Mouse (Mus musculus) kidney, embryonic 14.5 days (tissue): ENCODE measurements around the gene Per1. TPM values are rescaled to one million over a fixed set of nuclear protein-coding genes. Genes with fewer than 3 reads are reported as not detected.
A peak's percentile ranks its signal among the peaks of the same experiment; 100 is the strongest.

Experiments used
- ATAC-seq: fragments of 200-750 bp; cut with Nextera tagmentation; 2 replicates; pipeline ENCODE4 v1.8.0; 2017; ENCODE audit warnings: moderate number of reproducible peaks, mild to moderate bottlenecking, moderate TSS enrichment, moderate library complexity; ENCODE audit not compliant: low FRiP score, low TSS enrichment
- H3K27ac ChIP-seq: fragments of 300-500 bp; sonication (generic); 2 replicates; pipeline ENCODE4 v1.5.1; 2014; ENCODE audit warnings: low read depth, mild to moderate bottlenecking, low read length, moderate library complexity, mixed read lengths
- H3K27me3 ChIP-seq: fragments of 300-500 bp; sonication (generic); 2 replicates; pipeline ENCODE4 v1.6.1; 2014; ENCODE audit warnings: mild to moderate bottlenecking, low read length; ENCODE audit not compliant: control insufficient read depth, insufficient read depth
- H3K36me3 ChIP-seq: fragments of 300-500 bp; sonication (generic); 2 replicates; pipeline ENCODE4 v1.6.1; 2014; ENCODE audit warnings: low read length, mixed read lengths; ENCODE audit not compliant: control insufficient read depth, insufficient read depth
- H3K4me1 ChIP-seq: fragments of 300-500 bp; sonication (generic); 2 replicates; pipeline ENCODE4 v1.6.1; 2014; ENCODE audit warnings: low read length, mixed read lengths; ENCODE audit not compliant: control insufficient read depth, insufficient read depth
- H3K4me2 ChIP-seq: fragments of 300-500 bp; sonication (generic); replicated peaks from 2 replicates; pipeline ENCODE4 v1.6.1; 2014; ENCODE audit warnings: low read depth, mild to moderate bottlenecking, low read length
- H3K4me3 ChIP-seq: fragments of 300-500 bp; sonication (generic); 2 replicates; pipeline ENCODE4 v1.5.1; 2014; ENCODE audit warnings: mild to moderate bottlenecking, low read length
- H3K9ac ChIP-seq: fragments of 300-500 bp; sonication (generic); 2 replicates; pipeline ENCODE4 v1.6.1; 2014; ENCODE audit warnings: low read depth, mild to moderate bottlenecking, low read length, moderate library complexity
- H3K9me3 ChIP-seq: fragments of 300-500 bp; sonication (generic); 2 replicates; pipeline ENCODE4 v1.6.1; 2016; ENCODE audit warnings: low read length; ENCODE audit not compliant: control insufficient read depth
- WGBS: fragments of 180-500 bp; shearing (Covaris S2); extraction: QIAGEN DNeasy Blood & Tissue Kit; methylation state at CpG from one replicate; pipeline ENCODE4 v1.1.7; 2014; 5-methylcytosine and 5-hydroxymethylcytosine counted together
- polyA plus RNA-seq: library from polyadenylated mRNA; unstranded; fragments of >200 nt; fragmentation: Nextera tagmentation; extraction: Ambion mirVana; gene quantifications from 2 replicates; pipeline ENCODE4 v1.2.1, GENCODE M21; 2014

The Per1 gene
- polyA plus RNA-seq, 1 experiment from 2014 or later = 8.9 TPM

- 56% methylated on average over 4 of the region's 4 CpGs for WGBS
- Histone ChIP-seq H3K36me3 (peaks cover 24% of the 10 kb centered on the region; the same call in 1 of the 2 replicates), H3K4me3 (0 out of 2 replicates have a peak overlapping the region, but pooled peaks have one; percentile 58)
These were observed 16.8 kb downstream of the Per1 start for GRCm38 (mm10) chr11:69111865-69112264.

DNA sequence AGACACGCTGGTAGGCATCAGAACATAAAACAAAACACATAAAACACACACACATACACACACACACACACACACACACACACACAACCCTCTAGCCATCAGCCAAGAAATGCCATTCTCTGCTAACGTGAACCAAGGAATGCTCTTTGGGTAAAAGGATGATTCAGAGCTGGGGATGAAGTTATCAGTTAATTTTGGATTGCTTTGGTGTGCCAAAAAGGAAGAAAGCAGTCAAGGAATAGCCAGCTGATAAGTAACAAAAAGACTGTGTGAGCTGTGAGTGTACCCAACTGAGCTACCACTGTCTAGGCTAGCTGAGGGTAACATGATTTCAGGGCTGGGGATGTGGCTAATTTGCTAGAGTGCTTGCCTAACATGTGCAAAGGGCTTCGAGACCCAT lies 19.0 kb downstream of the Per1 start:
- H3K4me2 ChIP-seq = no peak overlapping the region
- ATAC-seq = no peak
- no peaks in the 10 kb centered on the region; the same call in 1 of the 2 replicates for H3K4me1 ChIP-seq
- no peak overlapping the region for H3K9ac ChIP-seq
- H3K27ac ChIP-seq = no peak overlapping the region
- peaks cover 4% of the 10 kb centered on the region; the same call in 1 of the 2 replicates for H3K27me3 ChIP-seq
- peaks cover 4% of the 10 kb centered on the region; the same call in 1 of the 2 replicates for H3K36me3 ChIP-seq
- WGBS = 66% methylated on average over 3 of the region's 3 CpGs
- no peak overlapping the region for H3K4me3 ChIP-seq
- H3K9me3 ChIP-seq = no peaks in the 10 kb centered on the region

More at GRCm38 (mm10) chr11:69111865-69112264, 16.8 kb downstream of the Per1 start:
- H3K27ac ChIP-seq = no peak overlapping the region
- H3K27me3 ChIP-seq = peaks cover 4% of the 10 kb centered on the region; the same call in 1 of the 2 replicates
- H3K9ac ChIP-seq = 0 out of 2 replicates have a peak overlapping the region, but pooled peaks have one; percentile 38
- no peak for ATAC-seq
- no peaks in the 10 kb centered on the region for H3K9me3 ChIP-seq
- no peaks in the 10 kb centered on the region for H3K4me1 ChIP-seq
- peak overlapping the region; percentile 16 for H3K4me2 ChIP-seq

GRCm38 (mm10) chr11:69114621-69115020 lies 19.6 kb downstream of the Per1 start:
- H3K9me3 ChIP-seq = no peaks in the 10 kb centered on the region
- H3K27me3 ChIP-seq = peaks cover 4% of the 10 kb centered on the region; the same call in 1 of the 2 replicates
- no peak overlapping the region for H3K4me2 ChIP-seq
- peaks cover 6% of the 10 kb centered on the region; the same call in 1 of the 2 replicates for H3K4me1 ChIP-seq
- H3K27ac ChIP-seq = no peak overlapping the region
- WGBS = 93% methylated on average over 3 of the region's 3 CpGs
- no peak overlapping the region for H3K4me3 ChIP-seq
- no peak for ATAC-seq
- no peaks in the 10 kb centered on the region for H3K36me3 ChIP-seq
- H3K9ac ChIP-seq = no peak overlapping the region

DNA sequence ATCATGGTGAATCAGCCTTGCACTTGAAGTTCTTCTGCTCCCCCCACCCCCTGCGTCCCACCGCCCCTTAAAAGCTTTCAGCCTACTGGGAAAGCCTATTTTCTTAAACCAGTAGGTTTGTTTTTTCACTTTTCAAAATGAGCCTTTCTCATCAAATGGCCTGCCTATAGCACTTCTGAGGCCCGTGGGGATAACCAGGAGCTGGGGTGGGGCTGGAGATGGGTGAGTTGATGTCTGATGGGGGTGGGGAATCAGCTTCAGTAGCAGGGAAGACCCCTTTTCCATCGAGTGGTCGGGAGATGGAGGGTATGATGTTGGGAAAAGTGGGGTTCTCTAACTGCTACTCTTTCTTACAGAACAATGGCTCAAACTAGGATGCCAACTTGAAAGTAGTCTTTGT lies 21.8 kb downstream of the Per1 start:
- Histone ChIP-seq H3K36me3 (no peaks in the 10 kb centered on the region), H3K27ac (no peak overlapping the region), H3K27me3 (peaks cover 4% of the 10 kb centered on the region; the same call in 1 of the 2 replicates), H3K4me3 (no peak overlapping the region; the same call in 1 of the 2 replicates), H3K9me3 (no peaks in the 10 kb centered on the region), H3K4me1 (peaks cover 20% of the 10 kb centered on the region; the same call in 1 of the 2 replicates), H3K9ac (no peak overlapping the region), H3K4me2 (peak overlapping the region; percentile 95)
- WGBS = 38% methylated on average over 5 of the region's 5 CpGs
- ATAC-seq = no peak

DNA sequence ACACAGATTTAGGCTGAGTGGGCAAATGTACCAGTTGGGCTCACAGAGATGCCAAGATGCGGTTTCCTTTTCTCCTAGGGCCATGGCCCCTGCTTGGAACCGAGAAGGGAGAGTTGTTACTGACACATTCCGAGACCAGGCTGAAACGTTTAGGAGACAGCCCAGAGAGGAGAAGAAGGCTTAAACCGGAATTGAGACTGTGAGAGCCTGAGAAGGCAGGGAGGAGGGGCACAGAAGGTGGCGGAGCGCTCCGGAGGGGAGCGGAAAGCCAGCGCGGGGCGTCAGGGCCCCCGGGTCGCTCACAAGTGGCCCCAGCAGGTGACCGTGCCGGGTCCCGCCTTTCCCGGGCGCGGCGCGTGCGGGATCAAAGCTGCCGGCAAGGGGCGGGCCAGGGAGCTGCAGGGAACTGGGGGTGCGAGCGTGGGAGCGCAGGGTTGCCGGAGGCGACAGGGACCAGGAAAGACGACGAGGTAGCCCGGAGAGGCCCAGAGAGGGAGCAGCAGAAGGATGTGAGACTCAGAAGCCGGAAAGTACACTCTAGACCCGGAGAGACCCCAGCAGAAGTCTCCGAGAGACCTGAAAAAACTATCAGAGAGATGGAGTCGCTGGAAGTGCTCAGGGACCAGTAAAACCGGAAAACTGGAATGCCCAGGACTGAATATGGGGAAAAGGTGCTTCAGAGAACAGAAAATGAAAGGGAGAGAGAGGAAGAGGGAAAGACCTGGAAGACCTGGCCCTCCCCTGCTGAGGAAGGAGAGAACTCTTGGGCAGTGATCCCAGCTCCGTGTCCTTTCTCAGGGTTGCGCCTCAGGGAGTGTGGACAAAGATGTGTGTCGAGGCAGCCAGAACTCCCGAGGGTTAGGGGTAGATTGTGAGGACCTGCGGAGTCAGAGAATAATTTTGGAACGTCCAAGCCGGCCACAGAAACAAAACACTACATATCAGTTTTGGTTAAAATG lies 23.0 kb downstream of the Per1 start:
- no peaks in the 10 kb centered on the region for H3K27me3 ChIP-seq
- under 1% methylated on average over 45 of the region's 45 CpGs for WGBS
- peak overlapping the region; percentile 80 for H3K4me3 ChIP-seq
- no peaks in the 10 kb centered on the region for H3K36me3 ChIP-seq
- ATAC-seq = no peak
- peak overlapping the region; percentile 68 for H3K9ac ChIP-seq
- peak overlapping the region; percentile 95 for H3K4me2 ChIP-seq
- H3K4me1 ChIP-seq = peaks cover 20% of the 10 kb centered on the region; the same call in 1 of the 2 replicates
- H3K9me3 ChIP-seq = no peaks in the 10 kb centered on the region
- peak overlapping the region; percentile 14 for H3K27ac ChIP-seq

DNA sequence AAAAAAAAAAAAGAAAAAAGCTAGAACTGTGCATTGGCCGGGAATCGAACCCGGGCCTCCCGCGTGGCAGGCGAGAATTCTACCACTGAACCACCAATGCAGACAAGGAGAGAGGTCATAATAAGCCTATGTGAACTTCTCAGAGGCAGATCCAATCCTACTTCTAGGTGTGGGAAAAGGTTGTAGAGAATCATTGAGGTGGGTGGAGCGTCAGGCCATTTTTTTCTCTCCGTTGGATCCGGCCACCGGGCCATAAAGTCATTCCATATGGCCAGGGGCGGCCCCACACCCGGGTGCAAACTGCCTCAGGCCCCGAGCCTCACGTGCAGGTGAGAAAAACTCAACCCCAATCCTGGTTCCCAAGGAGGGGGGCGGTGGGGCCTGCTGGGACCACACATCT lies 23.7 kb downstream of the Per1 start:
- Histone ChIP-seq H3K4me2 (peak overlapping the region; percentile 95), H3K9me3 (no peaks in the 10 kb centered on the region), H3K36me3 (no peaks in the 10 kb centered on the region), H3K4me1 (peaks cover 20% of the 10 kb centered on the region; the same call in 1 of the 2 replicates), H3K27me3 (no peaks in the 10 kb centered on the region), H3K4me3 (peak overlapping the region; percentile 80), H3K27ac (no peak overlapping the region), H3K9ac (0 out of 2 replicates have a peak overlapping the region, but pooled peaks have one; percentile 68)
- no peak for ATAC-seq
- under 1% methylated on average over 15 of the region's 15 CpGs for WGBS

- Histone ChIP-seq H3K4me2 (peak overlapping the region; percentile 95), H3K36me3 (no peaks in the 10 kb centered on the region), H3K4me1 (peaks cover 20% of the 10 kb centered on the region; the same call in 1 of the 2 replicates), H3K27me3 (no peaks in the 10 kb centered on the region), H3K9ac (no peak overlapping the region), H3K4me3 (peak overlapping the region; percentile 80; the same call in 1 of the 2 replicates), H3K27ac (no peak overlapping the region), H3K9me3 (no peaks in the 10 kb centered on the region)
- WGBS = 21% methylated on average over 14 of the region's 14 CpGs
- no peak for ATAC-seq
These were observed 24.6 kb downstream of the Per1 start for GRCm38 (mm10) chr11:69119446-69120155.

DNA sequence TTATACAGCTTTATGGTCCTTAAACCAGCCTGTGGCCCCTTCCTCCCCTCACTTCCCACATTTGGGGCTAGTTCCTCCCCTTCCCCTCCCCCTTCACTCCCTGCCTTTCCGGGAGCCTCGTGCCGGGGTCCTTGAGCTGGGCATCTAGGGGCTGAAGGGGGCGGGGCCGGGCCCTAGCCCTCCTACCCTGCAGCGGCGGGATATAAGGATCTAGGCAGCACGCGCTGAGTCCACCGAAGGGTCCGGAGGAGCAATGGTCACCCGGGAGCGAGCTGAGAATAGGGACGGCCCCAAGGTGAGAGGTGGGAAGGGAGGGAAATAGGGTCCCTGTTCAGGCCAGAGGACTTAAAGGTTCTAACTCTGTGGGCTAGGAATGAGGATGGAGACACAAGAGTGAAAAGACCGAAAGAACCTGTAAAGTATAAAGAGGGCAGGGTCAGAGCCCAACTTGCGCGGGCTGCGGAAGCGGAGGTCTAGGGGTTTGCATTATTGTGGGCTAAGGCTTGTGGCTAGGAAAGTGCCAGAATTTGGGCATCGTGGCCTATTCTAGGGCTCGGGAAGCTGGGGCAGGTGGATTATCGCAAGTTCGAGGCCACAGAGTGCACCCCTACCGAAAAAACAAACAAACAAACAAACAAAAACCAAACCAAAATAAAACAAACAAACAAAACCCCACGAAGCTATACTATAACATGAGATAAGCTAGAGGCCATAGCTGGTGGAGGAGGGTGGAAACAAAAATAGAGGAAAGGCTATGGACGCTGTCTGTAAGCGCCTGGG lies 25.4 kb downstream of the Per1 start, which contains the start of gene Hes7:
Gene Hes7, plus strand, starts transcription at position 184 of the 780 bp plus-strand sequence.
- Histone ChIP-seq H3K27me3 (no peaks in the 10 kb centered on the region), H3K36me3 (no peaks in the 10 kb centered on the region), H3K9ac (peak within 1 kb of the TSS; percentile 62), H3K27ac (no peak within 1 kb of the TSS), H3K4me3 (peak within 1 kb of the TSS; percentile 80), H3K9me3 (no peaks in the 10 kb centered on the region), H3K4me2 (peak within 1 kb of the TSS; percentile 95), H3K4me1 (peaks cover 20% of the 10 kb centered on the region; the same call in 1 of the 2 replicates)
- no peak for ATAC-seq
- WGBS = 2% methylated on average over 27 of the region's 27 CpGs
